Mouse (Mus musculus) cerebellum, postnatal 4 days (tissue): Measurements from ENCODE around the gene Olfr853.

Experiments used
- DNase-seq, 2 experiments: peaks; one replicate each; pipeline ENCODE4 v3.0.0; 2022; ENCODE audit warnings: low spot score in 2 of 2, mixed read lengths in 1 of 2

The Olfr853 gene

DNA sequence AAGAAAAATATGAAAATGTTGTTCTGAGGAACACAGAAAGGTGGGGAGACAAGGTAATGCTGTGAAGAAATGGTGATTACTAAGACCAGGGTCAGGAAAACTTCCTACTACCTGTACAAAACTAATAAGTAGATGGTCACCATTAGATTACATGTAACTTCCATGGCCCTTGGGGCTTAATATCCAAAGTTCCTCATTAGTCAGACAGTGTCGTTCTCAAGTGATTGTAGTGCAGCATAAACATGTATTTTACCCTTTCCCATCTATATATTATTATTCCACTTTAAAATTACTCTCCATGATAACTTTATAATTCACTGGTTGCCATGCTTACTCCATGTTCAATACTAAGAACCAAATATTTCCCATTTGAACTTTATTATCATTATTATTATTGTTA, at the start of gene Olfr853:
Olfr853 (minus strand) TSS at position 101 of the 400 bp plus-strand sequence.
- DNase-seq, result no peak

DNA sequence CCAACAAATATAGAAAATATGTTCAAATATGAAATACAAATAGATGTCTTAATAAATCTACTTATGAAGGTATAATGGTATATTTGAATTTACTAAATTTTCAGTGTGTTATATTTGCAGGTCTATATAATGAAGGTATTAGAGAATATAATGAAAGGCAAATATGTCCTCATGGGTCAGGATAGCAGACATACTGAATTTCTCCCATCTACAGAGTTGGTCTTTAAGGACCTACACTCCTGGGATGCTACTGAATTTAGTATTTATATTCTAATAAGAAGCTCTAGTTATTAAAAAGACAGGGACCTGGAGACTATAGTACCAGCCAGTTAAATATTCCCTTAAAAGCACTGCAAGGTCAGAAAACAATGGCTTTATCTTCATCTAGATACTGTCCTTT, 41.4 kb upstream of the Olfr853 start, which contains the start of gene Olfr855:
Olfr855 (plus strand) TSS at position 301 of the 400 bp plus-strand sequence.
- DNase-seq, result no peak

DNA sequence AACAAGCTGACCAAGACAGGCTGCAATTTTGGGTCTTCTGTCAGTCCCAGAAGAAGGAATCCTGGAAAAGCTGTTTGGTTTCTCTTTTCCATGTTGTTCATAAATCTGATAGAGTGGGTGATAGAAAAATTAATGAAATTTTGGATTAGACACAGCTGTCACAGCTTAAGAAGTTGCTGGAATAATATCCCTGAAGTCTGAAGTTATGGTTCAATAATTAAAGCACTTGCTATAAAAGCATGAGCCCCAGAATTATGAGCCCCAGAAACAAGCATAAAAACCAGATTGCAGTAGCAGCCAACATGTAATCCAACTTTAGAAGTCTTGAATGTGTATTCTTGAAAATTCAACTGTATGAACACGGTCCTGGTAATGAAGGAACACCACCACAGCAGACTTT, 26.4 kb upstream of the Olfr853 start, which contains the start of gene Olfr854:
Olfr854 (minus strand) TSS at position 101 of the 400 bp plus-strand sequence.
- DNase-seq, result no peak

DNA sequence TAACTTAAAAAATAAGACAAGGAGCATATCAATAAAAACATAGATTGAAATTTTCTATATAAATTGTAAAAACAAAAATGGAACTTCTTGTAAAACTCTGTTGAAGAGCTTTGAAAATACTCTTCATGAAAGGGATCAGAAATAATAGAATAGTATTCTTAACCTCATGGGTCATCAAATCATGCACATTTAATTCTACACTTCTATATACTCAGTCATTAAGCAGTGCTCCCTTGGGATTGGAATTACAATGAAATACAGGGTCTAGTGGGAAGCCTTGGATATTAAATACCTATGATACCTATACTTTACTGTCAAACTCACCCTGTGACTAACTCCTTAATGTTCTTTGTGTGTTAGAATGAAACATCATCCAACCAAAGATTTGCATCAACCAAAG, 47.9 kb downstream of the Olfr853 start, which contains the start of gene Olfr851:
Olfr851 (plus strand) TSS at position 301 of the 400 bp plus-strand sequence.
- no peak for DNase-seq
